9 mouse cellular contexts compared by ENCODE assay signal in genomic region chr2:172613891-172614391, GRCm38 (mm10).
DNase-seq lines count a peak whose midpoint lies in the region; ATAC-seq lines count a peak whose summit lies in the region.
"Had no signal": no experiment of that assay in that cellular context is flagged by ENCODE, and none has a peak within 500 bp of the region (broad histone marks: within the 10 kb centered on the region; RNA-seq: fewer than 3 reads in every experiment).

No protein-coding gene starts in this region.

- no peak overlapping the region for H3K27ac ChIP-seq in heart, embryonic 13.5 days (replicated peaks)
- no peak overlapping the region for H3K27ac ChIP-seq in hindbrain, embryonic 11.5 days (ENCODE audit: low read depth, low read length)
- H3K27ac ChIP-seq in midbrain, embryonic 13.5 days, result no peak overlapping the region

- ATAC-seq in heart, embryonic 13.5 days (ENCODE audit: extremely low read depth, insufficient number of reproducible peaks, low FRiP score, low TSS enrichment), result no peak
- ATAC-seq in hindbrain, embryonic 11.5 days (ENCODE audit: low FRiP score), result no peak
- no peak for ATAC-seq in midbrain, embryonic 13.5 days
- ATAC-seq in monocyte, adult 5-6 weeks (replicated peaks; ENCODE audit: insufficient number of reproducible peaks, low FRiP score, low TSS enrichment, poor library complexity, severe bottlenecking), result no peak

- peak overlapping the region; percentile 75 for H3K4me2 ChIP-seq in heart, embryonic 13.5 days
- H3K4me2 ChIP-seq in hindbrain, embryonic 11.5 days (replicated peaks; ENCODE audit: low read depth, low read length), result peak overlapping the region; percentile 58
- peak overlapping the region; percentile 53 for H3K4me2 ChIP-seq in midbrain, embryonic 13.5 days (replicated peaks)

- peak overlapping the region; percentile 50 for H3K4me3 ChIP-seq in heart, embryonic 13.5 days
- peak overlapping the region; percentile 21; the same call in 1 of the 2 replicates for H3K4me3 ChIP-seq in hindbrain, embryonic 11.5 days (ENCODE audit: low read depth, low read length)
- peak overlapping the region; percentile 24 for H3K4me3 ChIP-seq in midbrain, embryonic 13.5 days (replicated peaks)
- H3K4me3 ChIP-seq: erythroblast, embryonic 14.5 days had no signal

- WGBS in heart, embryonic 13.5 days, result 2% methylated on average over 18 of the region's 18 CpGs
- 1% methylated on average over 18 of the region's 18 CpGs for WGBS in hindbrain, embryonic 11.5 days
- under 1% methylated on average over 18 of the region's 18 CpGs for WGBS in midbrain, embryonic 13.5 days

- peak overlapping the region; percentile 75 for H3K9ac ChIP-seq in heart, embryonic 13.5 days
- H3K9ac ChIP-seq in hindbrain, embryonic 11.5 days (ENCODE audit: low read depth, low read length), result no peak overlapping the region
- H3K9ac ChIP-seq in midbrain, embryonic 13.5 days (replicated peaks), result peak overlapping the region; percentile 46; the same call in 1 of the 2 replicates

- H3K36me3 ChIP-seq in heart, embryonic 13.5 days, result no peaks in the 10 kb centered on the region
- no peaks in the 10 kb centered on the region for H3K36me3 ChIP-seq in hindbrain, embryonic 11.5 days (ENCODE audit: control insufficient read depth, insufficient read depth, low read length)
- no peaks in the 10 kb centered on the region for H3K36me3 ChIP-seq in midbrain, embryonic 13.5 days

- peaks cover 31% of the 10 kb centered on the region for H3K27me3 ChIP-seq in heart, embryonic 13.5 days (replicated peaks)
- peaks cover 18% of the 10 kb centered on the region for H3K27me3 ChIP-seq in hindbrain, embryonic 11.5 days (ENCODE audit: control insufficient read depth, insufficient read depth, low read length)
- peaks cover 32% of the 10 kb centered on the region for H3K27me3 ChIP-seq in midbrain, embryonic 13.5 days

- intact Hi-C loops in heart, postnatal 36 days (cut with DNase I), result no loop called here

- peaks cover 12% of the 10 kb centered on the region; the same call in 1 of the 2 replicates for H3K4me1 ChIP-seq in heart, embryonic 13.5 days
- H3K4me1 ChIP-seq in hindbrain, embryonic 11.5 days (replicated peaks; ENCODE audit: control insufficient read depth, insufficient read depth, low read length), result no peaks in the 10 kb centered on the region
- H3K4me1 ChIP-seq in midbrain, embryonic 13.5 days (replicated peaks), result peaks cover 13% of the 10 kb centered on the region

- H3K9me3 ChIP-seq in heart, embryonic 13.5 days, result peaks cover 3% of the 10 kb centered on the region; the same call in 1 of the 2 replicates
- no peaks in the 10 kb centered on the region for H3K9me3 ChIP-seq in hindbrain, embryonic 11.5 days (ENCODE audit: control insufficient read depth, low read length)
- H3K9me3 ChIP-seq in midbrain, embryonic 13.5 days, result no peaks in the 10 kb centered on the region

- no peak for DNase-seq in heart, postnatal 36 days
- DNase-seq in adrenal gland, postnatal 14 days, result peak; percentile 51
- DNase-seq in hindbrain, embryonic 11.5 days (ENCODE audit: low spot score), result peak; percentile 38
- DNase-seq in right cerebral cortex, postnatal 14 days, result no peak
- no peak for DNase-seq in left cerebral cortex, adult 11 months (ENCODE audit: low spot score)

Comparison
In these comparisons a context has a peak if more than half of its experiments do, and no peak if none do; other contexts are left out.
1. DNase-seq: peak in adrenal gland, postnatal 14 days (single experiment) and hindbrain, embryonic 11.5 days (single experiment); none in heart, postnatal 36 days (0 of 2), right cerebral cortex, postnatal 14 days (single experiment) and left cerebral cortex, adult 11 months (single experiment).
2. Peak in every context shown above with its lines, with median percentiles within 50 percentile points of each other: H3K4me2 ChIP-seq and H3K4me3 ChIP-seq.